Mouse (Mus musculus) forebrain, embryonic 11.5 days (tissue): ENCODE results near the gene Ugt1a8. TPM values are rescaled to one million over a fixed set of nuclear protein-coding genes. Genes with fewer than 3 reads are reported as not detected.
"Not testable (repeated sequence)": the region's sequence is repeated elsewhere in the genome, so short reads cannot be mapped to it uniquely, and the experiment has no call there.

Source experiments
- ATAC-seq: fragments of 200-750 bp; cut with Nextera tagmentation; replicated peaks from 2 replicates; pipeline ENCODE4 v1.8.0; 2017; ENCODE audit warnings: moderate TSS enrichment; ENCODE audit not compliant: low FRiP score
- DNase-seq: peaks from one replicate; pipeline ENCODE4 v3.0.0-alpha.2; 2017; ENCODE audit warnings: low spot score
- H3K27ac ChIP-seq: fragments of 300-500 bp; sonication (generic); 2 replicates; pipeline ENCODE4 v1.5.1; 2014; ENCODE audit warnings: low read depth, low read length
- H3K27me3 ChIP-seq: fragments of 300-500 bp; sonication (generic); 2 replicates; pipeline ENCODE4 v1.6.1; 2014; ENCODE audit warnings: mild to moderate bottlenecking, low read length, mixed read lengths; ENCODE audit not compliant: control insufficient read depth, insufficient read depth
- H3K36me3 ChIP-seq: fragments of 300-500 bp; sonication (generic); 2 replicates; pipeline ENCODE4 v1.6.1; 2014; ENCODE audit warnings: mild to moderate bottlenecking, low read length, moderate library complexity, mixed read lengths; ENCODE audit not compliant: control insufficient read depth, insufficient read depth
- H3K4me1 ChIP-seq: fragments of 300-500 bp; sonication (generic); replicated peaks from 2 replicates; pipeline ENCODE4 v1.6.1; 2014; ENCODE audit warnings: low read length, mixed read lengths; ENCODE audit not compliant: control insufficient read depth, insufficient read depth
- H3K4me2 ChIP-seq: fragments of 300-500 bp; sonication (generic); 2 replicates; pipeline ENCODE4 v1.6.1; 2014; ENCODE audit warnings: low read depth, mild to moderate bottlenecking, low read length, moderate library complexity, mixed read lengths; ENCODE audit not compliant: severe bottlenecking
- H3K4me3 ChIP-seq: fragments of 300-500 bp; sonication (generic); 2 replicates; pipeline ENCODE4 v1.5.1; 2014; ENCODE audit warnings: low read depth, low read length
- H3K9ac ChIP-seq: fragments of 300-500 bp; sonication (generic); 2 replicates; pipeline ENCODE4 v1.6.1; 2014; ENCODE audit warnings: low read length
- H3K9me3 ChIP-seq: fragments of 300-500 bp; sonication (generic); 2 replicates; pipeline ENCODE4 v1.6.1; 2016; ENCODE audit warnings: low read length, mixed read lengths; ENCODE audit not compliant: control insufficient read depth
- WGBS: fragments of 180-500 bp; shearing (Covaris S2); extraction: QIAGEN DNeasy Blood & Tissue Kit; methylation state at CpG from one replicate; pipeline ENCODE4 v1.1.7; 2014; 5-methylcytosine and 5-hydroxymethylcytosine counted together
- polyA plus RNA-seq: library from polyadenylated mRNA; unstranded; fragments of >200 nt; fragmentation: Nextera tagmentation; extraction: Ambion mirVana; gene quantifications from 2 replicates; pipeline ENCODE4 v1.2.1, GENCODE M21; 2014

Gene Ugt1a8
- polyA plus RNA-seq, 1 experiment from 2014 or later, result not detected

- Histone ChIP-seq H3K4me1 (no peaks in the 10 kb centered on the region), H3K36me3 (no peaks in the 10 kb centered on the region), H3K27ac (no peak overlapping the region), H3K27me3 (no peaks in the 10 kb centered on the region), H3K4me3 (no peak overlapping the region), H3K9ac (no peak overlapping the region), H3K4me2 (no peak overlapping the region), H3K9me3 (peaks cover 50% of the 10 kb centered on the region)
- no peak for ATAC-seq
- no peak for DNase-seq
- WGBS, result 48% methylated on average over 3 of the region's 3 CpGs
Observed at GRCm38 (mm10) chr1:88217576-88217975, 130.0 kb downstream of the Ugt1a8 start.

DNA sequence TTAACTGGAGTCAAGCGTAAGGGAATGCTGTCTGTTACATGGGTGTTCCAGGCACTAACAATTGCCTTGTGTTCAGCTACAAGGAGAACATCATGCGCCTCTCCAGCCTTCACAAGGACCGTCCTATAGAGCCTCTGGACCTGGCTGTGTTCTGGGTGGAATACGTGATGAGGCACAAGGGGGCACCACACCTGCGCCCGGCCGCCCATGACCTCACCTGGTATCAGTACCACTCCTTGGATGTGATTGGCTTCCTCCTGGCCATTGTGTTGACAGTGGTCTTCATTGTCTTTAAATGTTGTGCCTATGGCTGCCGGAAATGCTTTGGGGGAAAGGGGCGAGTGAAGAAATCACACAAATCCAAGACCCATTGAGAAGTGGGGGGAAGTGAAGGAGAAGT, 130.4 kb downstream of the Ugt1a8 start:
- ATAC-seq (no peak), DNase-seq (peak; percentile 64)
- H3K4me3 ChIP-seq, result no peak overlapping the region
- no peaks in the 10 kb centered on the region for H3K4me1 ChIP-seq
- no peak overlapping the region for H3K4me2 ChIP-seq
- H3K27ac ChIP-seq, result no peak overlapping the region
- no peak overlapping the region for H3K9ac ChIP-seq
- peaks cover 45% of the 10 kb centered on the region for H3K9me3 ChIP-seq
- H3K27me3 ChIP-seq, result no peaks in the 10 kb centered on the region
- H3K36me3 ChIP-seq, result no peaks in the 10 kb centered on the region
- WGBS, result 72% methylated on average over 9 of the region's 9 CpGs

DNA sequence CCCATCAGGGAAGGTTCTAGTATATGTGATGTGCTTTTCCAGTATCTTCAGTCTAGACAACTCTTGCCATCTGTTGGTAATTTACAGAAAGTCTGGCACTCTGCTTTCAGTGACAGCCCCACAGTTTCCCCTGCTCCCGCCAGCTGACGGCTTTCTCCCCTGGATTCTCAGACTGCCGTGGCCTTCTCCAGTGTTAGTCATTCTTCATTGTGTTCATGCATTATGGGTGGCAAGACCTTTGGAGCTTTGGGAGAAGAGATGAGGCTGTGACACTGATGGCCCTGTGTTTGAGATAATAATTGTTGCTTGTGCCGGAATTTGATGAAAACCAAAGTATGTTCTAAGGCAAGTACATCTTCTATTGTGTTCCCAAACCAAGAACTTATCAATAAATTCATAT, 131.0 kb downstream of the Ugt1a8 start:
- Histone ChIP-seq H3K4me3 (no peak overlapping the region), H3K27me3 (no peaks in the 10 kb centered on the region), H3K27ac (no peak overlapping the region), H3K9me3 (peaks cover 40% of the 10 kb centered on the region), H3K4me2 (no peak overlapping the region), H3K9ac (no peak overlapping the region), H3K4me1 (no peaks in the 10 kb centered on the region), H3K36me3 (no peaks in the 10 kb centered on the region)
- DNase-seq (peak; percentile 57), ATAC-seq (no peak)
- 55% methylated on average over 4 of the region's 4 CpGs for WGBS

DNA sequence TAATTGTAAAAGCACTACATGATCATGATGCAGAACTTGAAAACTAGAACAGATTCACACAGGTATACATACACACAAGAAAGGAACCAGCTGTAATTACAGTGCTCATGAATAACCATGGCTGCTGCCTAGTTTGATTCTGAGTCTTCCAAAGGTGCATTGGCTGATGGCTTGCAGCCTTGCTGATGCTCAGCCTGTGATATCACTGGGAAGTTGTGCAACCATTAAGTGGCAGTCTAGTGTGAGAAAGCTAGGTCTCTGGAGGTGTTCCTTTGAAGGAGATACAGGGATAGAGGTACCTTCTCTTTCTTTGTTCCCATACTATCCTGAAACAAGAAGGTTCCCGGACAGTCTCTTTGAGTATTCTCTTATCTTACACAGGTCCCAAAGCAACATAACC, 131.4 kb downstream of the Ugt1a8 start:
- Histone ChIP-seq H3K4me1 (no peaks in the 10 kb centered on the region), H3K4me2 (no peak overlapping the region), H3K4me3 (no peak overlapping the region), H3K27me3 (no peaks in the 10 kb centered on the region), H3K9me3 (peaks cover 35% of the 10 kb centered on the region), H3K9ac (no peak overlapping the region), H3K36me3 (no peaks in the 10 kb centered on the region), H3K27ac (no peak overlapping the region)
- peak; percentile 52 for DNase-seq
- ATAC-seq, result no peak
- 22% methylated on average over 1 of the region's 1 CpGs for WGBS

GRCm38 (mm10) chr1:88220336-88220735, 132.7 kb downstream of the Ugt1a8 start:
- no peaks in the 10 kb centered on the region for H3K4me1 ChIP-seq
- H3K36me3 ChIP-seq, result no peaks in the 10 kb centered on the region
- H3K9ac ChIP-seq, result no peak overlapping the region
- no peak overlapping the region for H3K4me2 ChIP-seq
- H3K27ac ChIP-seq, result no peak overlapping the region
- H3K4me3 ChIP-seq, result no peak overlapping the region
- H3K27me3 ChIP-seq, result no peaks in the 10 kb centered on the region
- peaks cover 25% of the 10 kb centered on the region for H3K9me3 ChIP-seq
- DNase-seq (no peak), ATAC-seq (no peak)

DNA sequence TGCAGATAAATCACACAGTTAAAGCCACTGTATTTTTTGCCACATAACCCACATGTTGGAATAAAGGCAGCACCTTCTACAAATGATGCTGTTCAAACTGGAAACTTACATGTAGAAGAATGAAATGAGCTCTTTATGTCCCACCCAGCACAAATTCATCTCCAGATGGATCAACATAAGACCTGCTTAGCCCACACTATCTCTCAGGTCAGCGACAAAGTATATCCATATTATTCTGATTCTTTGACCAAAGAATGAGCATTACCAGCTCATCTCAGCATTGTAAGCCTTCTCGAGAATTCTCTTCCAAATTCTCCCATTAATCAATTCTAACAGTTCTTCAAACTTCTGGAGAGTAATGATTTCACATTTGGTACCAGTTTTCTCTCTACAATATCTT, 134.6 kb downstream of the Ugt1a8 start:
- H3K4me1 ChIP-seq, result no peaks in the 10 kb centered on the region
- H3K9me3 ChIP-seq, result peaks cover 28% of the 10 kb centered on the region
- no peak overlapping the region for H3K27ac ChIP-seq
- no peak overlapping the region for H3K4me2 ChIP-seq
- 55% methylated on average over 2 of the region's 2 CpGs for WGBS
- no peaks in the 10 kb centered on the region for H3K36me3 ChIP-seq
- no peak overlapping the region for H3K9ac ChIP-seq
- H3K27me3 ChIP-seq, result no peaks in the 10 kb centered on the region
- DNase-seq (no peak), ATAC-seq (no peak)
- no peak overlapping the region for H3K4me3 ChIP-seq

DNA sequence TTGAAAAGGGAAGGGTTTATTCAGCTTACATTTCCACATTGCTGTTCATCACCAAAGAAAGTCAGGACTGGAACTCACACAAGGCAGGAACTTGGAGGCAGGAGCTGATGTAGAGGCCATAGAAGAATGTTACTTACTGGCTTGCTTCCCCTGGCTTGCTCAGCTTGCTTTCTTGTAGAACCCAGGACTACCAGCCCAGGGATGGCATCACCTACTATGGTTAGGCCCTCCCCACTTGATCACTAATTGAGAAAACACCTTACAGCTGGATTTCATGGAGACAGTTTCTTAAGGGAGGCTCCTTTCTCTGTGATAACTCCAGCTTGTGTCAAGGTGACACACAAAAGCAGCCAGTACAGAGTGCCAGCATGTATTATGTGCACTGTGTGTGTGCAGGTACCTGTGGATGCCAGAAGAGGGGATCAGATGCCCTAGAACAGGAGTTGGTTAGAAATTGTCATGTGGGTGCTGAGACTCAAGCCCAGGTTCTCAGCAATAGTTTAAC, 135.4 kb downstream of the Ugt1a8 start:
- peak; percentile 53 for DNase-seq
- ATAC-seq, H3K4me1 ChIP-seq, H3K27ac ChIP-seq, H3K9ac ChIP-seq, H3K36me3 ChIP-seq, H3K27me3 ChIP-seq, H3K4me2 ChIP-seq, H3K4me3 ChIP-seq: not testable (repeated sequence)
- H3K9me3 ChIP-seq, result peaks cover 31% of the 10 kb centered on the region

GRCm38 (mm10) chr1:88223591-88223990, 136.0 kb downstream of the Ugt1a8 start:
- no peak overlapping the region for H3K9ac ChIP-seq
- H3K9me3 ChIP-seq, result peaks cover 36% of the 10 kb centered on the region
- H3K36me3 ChIP-seq, result no peaks in the 10 kb centered on the region
- peak; percentile 54 for DNase-seq
- 53% methylated on average over 1 of the region's 1 CpGs for WGBS
- H3K4me1 ChIP-seq, result no peaks in the 10 kb centered on the region
- ATAC-seq, result no peak
- H3K27me3 ChIP-seq, result no peaks in the 10 kb centered on the region
- H3K27ac ChIP-seq, result no peak overlapping the region
- H3K4me3 ChIP-seq, result no peak overlapping the region
- no peak overlapping the region for H3K4me2 ChIP-seq

- Histone ChIP-seq H3K9me3 (peaks cover 42% of the 10 kb centered on the region), H3K4me3 (no peak overlapping the region), H3K9ac (no peak overlapping the region), H3K27me3 (no peaks in the 10 kb centered on the region), H3K36me3 (no peaks in the 10 kb centered on the region), H3K4me2 (no peak overlapping the region), H3K4me1 (no peaks in the 10 kb centered on the region), H3K27ac (no peak overlapping the region)
- ATAC-seq (no peak), DNase-seq (peak; percentile 53)
- 79% methylated on average over 2 of the region's 2 CpGs for WGBS
Observed at GRCm38 (mm10) chr1:88224029-88224776, 136.6 kb downstream of the Ugt1a8 start.
